Mouse (Mus musculus) hindbrain, embryonic 12.5 days (tissue): ENCODE results near the gene Olfr765. TPM values are rescaled to one million over a fixed set of nuclear protein-coding genes. Genes with fewer than 3 reads are reported as not detected.
A peak's percentile ranks its signal among the peaks of the same experiment; 100 is the strongest.
"Not testable (repeated sequence)": the region's sequence is repeated elsewhere in the genome, so short reads cannot be mapped to it uniquely, and the experiment has no call there.

Experiments
- ATAC-seq: fragments of 200-750 bp; cut with Nextera tagmentation; 2 replicates; pipeline ENCODE4 v1.8.0; 2017; ENCODE audit warnings: moderate TSS enrichment; ENCODE audit not compliant: low FRiP score
- H3K27ac ChIP-seq: fragments of 300-500 bp; sonication (generic); 2 replicates; pipeline ENCODE4 v1.5.1; 2016; ENCODE audit warnings: mild to moderate bottlenecking
- H3K27me3 ChIP-seq: fragments of 300-500 bp; sonication (generic); 2 replicates; pipeline ENCODE4 v1.6.1; 2016; ENCODE audit warnings: mild to moderate bottlenecking
- H3K36me3 ChIP-seq: fragments of 300-500 bp; sonication (generic); 2 replicates; pipeline ENCODE4 v1.6.1; 2016; ENCODE audit warnings: mild to moderate bottlenecking
- H3K4me1 ChIP-seq: fragments of 300-500 bp; sonication (generic); 2 replicates; pipeline ENCODE4 v1.6.1; 2016
- H3K4me2 ChIP-seq: fragments of 300-500 bp; sonication (generic); replicated peaks from 2 replicates; pipeline ENCODE4 v1.6.1; 2016; ENCODE audit warnings: mild to moderate bottlenecking
- H3K4me3 ChIP-seq: fragments of 300-500 bp; sonication (generic); 2 replicates; pipeline ENCODE4 v1.5.1; 2016; ENCODE audit warnings: mild to moderate bottlenecking
- H3K9ac ChIP-seq: fragments of 300-500 bp; sonication (generic); 2 replicates; pipeline ENCODE4 v1.6.1; 2016; ENCODE audit warnings: mild to moderate bottlenecking, moderate library complexity
- H3K9me3 ChIP-seq: fragments of 300-500 bp; sonication (generic); replicated peaks from 2 replicates; pipeline ENCODE4 v1.6.1; 2016; ENCODE audit warnings: mild to moderate bottlenecking
- WGBS: fragments of 180-500 bp; shearing (Covaris S2); methylation state at CpG from one replicate; pipeline ENCODE4 v1.1.7; 2016; 5-methylcytosine and 5-hydroxymethylcytosine counted together
- polyA plus RNA-seq: library from polyadenylated mRNA; unstranded; fragments of >200 nt; fragmentation: Nextera tagmentation; extraction: Ambion mirVana; gene quantifications from 2 replicates; pipeline ENCODE4 v1.2.1, GENCODE M21; 2016

The Olfr765 gene
- not detected in 2 replicates for polyA plus RNA-seq

DNA sequence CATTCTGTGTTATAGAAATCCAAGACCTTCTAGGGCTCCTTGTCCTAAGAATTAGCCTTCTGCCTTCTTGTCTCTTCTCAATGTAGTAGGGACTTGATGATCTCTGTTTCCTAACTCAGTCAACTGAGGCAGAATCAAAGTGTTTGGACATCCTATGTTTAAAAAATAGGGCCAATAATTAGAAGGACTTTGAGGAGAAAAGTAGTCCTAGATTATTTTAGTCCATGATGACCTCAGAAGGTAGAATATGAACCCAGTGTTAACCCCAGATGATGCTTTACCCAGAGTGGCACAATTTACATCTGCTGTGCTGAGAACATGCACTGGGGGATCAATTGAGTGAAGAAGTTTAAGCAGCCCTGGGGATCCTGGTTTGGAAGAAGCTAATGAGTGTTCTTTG, at the start of gene Olfr765:
Gene Olfr765 (minus strand): TSS at position 101 of the 400 bp plus-strand sequence.
- not testable (repeated sequence) for H3K4me2 ChIP-seq, H3K9me3 ChIP-seq, H3K4me3 ChIP-seq, H3K27ac ChIP-seq, H3K36me3 ChIP-seq, H3K4me1 ChIP-seq, H3K9ac ChIP-seq, H3K27me3 ChIP-seq, ATAC-seq

DNA sequence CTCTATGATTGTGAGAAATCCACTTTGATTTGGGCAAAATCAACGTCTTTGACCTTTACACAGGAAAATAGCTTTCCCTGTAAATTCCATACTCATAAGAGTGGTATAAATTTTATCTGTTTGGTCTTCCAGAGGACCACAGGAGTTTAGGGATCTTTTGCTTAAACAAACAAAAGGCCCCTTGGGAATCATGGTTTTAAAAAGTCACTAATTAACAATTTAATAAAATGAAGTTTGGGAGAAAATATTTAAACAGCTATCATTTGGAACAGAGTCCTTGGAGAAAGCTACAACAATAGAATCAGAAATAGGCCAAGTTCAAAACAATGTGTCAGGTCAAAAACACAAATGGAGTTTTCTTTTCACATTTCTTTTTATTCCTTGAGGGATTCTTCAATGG, 49.5 kb upstream of the Olfr765 start, which contains the start of gene Olfr768:
Gene Olfr768 (minus strand): TSS at position 101 of the 400 bp plus-strand sequence.
- Histone ChIP-seq H3K9me3 (no peaks in the 10 kb centered on the region), H3K27ac (no peak within 1 kb of the TSS), H3K9ac (no peak within 1 kb of the TSS), H3K27me3 (no peaks in the 10 kb centered on the region), H3K4me1 (no peaks in the 10 kb centered on the region), H3K4me2 (no peak within 1 kb of the TSS), H3K4me3 (no peak within 1 kb of the TSS), H3K36me3 (no peaks in the 10 kb centered on the region)
- WGBS: 78% methylated on average over 1 of the region's 1 CpGs
- no peak for ATAC-seq

DNA sequence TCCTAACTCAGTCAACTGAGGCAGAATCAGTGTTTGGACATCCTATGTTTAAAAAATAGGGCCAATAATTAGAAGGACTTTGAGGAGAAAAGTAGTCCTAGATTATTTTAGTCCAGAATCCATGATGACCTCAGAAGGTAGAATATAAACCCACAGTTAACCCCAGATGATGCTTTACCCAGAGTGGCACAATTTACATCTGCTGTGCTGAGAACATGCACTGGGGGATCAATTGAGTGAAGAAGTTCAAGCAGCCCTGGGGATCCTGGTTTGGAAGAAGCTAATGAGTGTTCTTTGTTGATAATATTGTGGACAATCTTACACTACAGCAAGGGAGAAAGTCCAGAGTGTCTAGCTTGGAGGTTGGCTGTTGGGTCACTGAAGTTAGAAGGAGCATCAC, 33.0 kb upstream of the Olfr765 start, which contains the start of gene Olfr767:
Gene Olfr767 (minus strand): TSS at position 101 of the 400 bp plus-strand sequence.
- not testable (repeated sequence) for H3K4me2 ChIP-seq, H3K9me3 ChIP-seq, H3K4me3 ChIP-seq, H3K4me1 ChIP-seq, H3K9ac ChIP-seq, H3K36me3 ChIP-seq, H3K27ac ChIP-seq, ATAC-seq, H3K27me3 ChIP-seq

DNA sequence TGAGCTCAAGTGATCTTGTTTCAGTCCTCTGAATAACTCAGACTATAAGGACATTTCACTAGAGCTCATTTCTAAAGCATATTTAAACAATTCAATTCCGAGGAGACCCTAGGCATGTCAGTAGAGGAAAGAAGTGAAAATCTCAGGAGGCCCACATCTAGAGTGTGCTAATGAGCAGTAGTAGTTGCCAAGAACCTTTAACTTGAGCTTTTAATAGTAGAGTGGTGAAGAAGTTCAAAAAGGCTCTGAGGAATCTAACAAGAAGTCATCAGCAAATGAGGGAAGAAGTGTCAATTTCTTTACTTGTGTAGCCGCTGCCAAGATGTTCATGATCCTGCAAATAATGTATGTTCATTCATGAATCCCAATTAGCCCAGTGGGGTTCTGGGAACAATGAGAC, 19.1 kb upstream of the Olfr765 start, which contains the start of gene Olfr766-ps1:
Gene Olfr766-ps1 (minus strand): TSS at position 101 of the 400 bp plus-strand sequence.
- no peaks in the 10 kb centered on the region for H3K36me3 ChIP-seq
- H3K4me2 ChIP-seq: no peak within 1 kb of the TSS
- no peak within 1 kb of the TSS for H3K4me3 ChIP-seq
- ATAC-seq: no peak
- H3K9ac ChIP-seq: no peak within 1 kb of the TSS
- no peaks in the 10 kb centered on the region for H3K27me3 ChIP-seq
- H3K27ac ChIP-seq: no peak within 1 kb of the TSS
- no peaks in the 10 kb centered on the region for H3K4me1 ChIP-seq
- WGBS: 85% methylated on average over 2 of the region's 2 CpGs
- H3K9me3 ChIP-seq: no peaks in the 10 kb centered on the region

DNA sequence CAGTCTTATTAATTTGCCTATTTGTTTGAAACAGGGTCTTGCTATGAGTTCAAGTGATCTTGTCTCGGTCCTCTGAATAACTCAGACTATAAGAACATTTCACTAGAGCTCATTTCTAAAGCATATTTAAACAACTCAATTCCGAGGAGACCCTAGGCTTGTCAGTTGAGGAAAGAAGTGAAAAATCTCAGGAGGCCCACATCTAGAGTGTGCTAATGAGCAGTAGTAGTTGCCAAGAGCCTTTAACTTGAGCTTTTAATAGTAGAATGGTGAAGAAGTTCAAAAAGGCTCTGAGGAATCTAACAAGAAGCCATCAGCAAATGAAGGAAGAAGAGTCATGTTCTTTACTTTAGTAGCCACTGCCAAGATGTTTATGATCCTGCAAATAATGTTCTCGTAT, 10.0 kb downstream of the Olfr765 start, which contains the start of gene Olfr764-ps1:
Gene Olfr764-ps1 (minus strand): TSS at position 101 of the 400 bp plus-strand sequence.
- Histone ChIP-seq H3K36me3 (no peaks in the 10 kb centered on the region), H3K9ac (no peak within 1 kb of the TSS), H3K27me3 (no peaks in the 10 kb centered on the region), H3K27ac (no peak within 1 kb of the TSS), H3K4me1 (no peaks in the 10 kb centered on the region), H3K4me3 (no peak within 1 kb of the TSS), H3K4me2 (no peak within 1 kb of the TSS), H3K9me3 (no peaks in the 10 kb centered on the region)
- WGBS: 84% methylated on average over 3 of the region's 3 CpGs
- no peak for ATAC-seq

DNA sequence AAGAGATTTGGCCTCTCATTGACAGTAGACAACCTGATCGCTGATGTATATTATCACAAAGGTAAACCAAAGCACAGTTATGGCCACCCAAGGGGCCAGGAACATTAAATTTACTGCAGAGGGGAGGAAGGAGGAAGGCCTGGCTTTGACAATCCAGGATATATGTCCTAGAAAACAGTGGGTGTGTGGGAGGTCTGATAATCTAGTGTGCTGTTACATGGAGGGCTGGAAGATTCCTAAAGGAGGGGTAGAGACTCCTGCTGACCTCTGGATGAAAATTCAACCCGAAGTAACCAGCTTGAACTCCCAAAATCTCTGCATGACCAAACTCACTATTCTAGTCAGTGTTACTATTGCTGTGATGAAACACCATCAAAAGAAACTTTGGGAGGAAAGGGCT, 21.5 kb downstream of the Olfr765 start:
- H3K27ac ChIP-seq: no peak overlapping the region
- H3K36me3 ChIP-seq: no peaks in the 10 kb centered on the region
- 79% methylated on average over 2 of the region's 2 CpGs for WGBS
- no peaks in the 10 kb centered on the region for H3K4me1 ChIP-seq
- no peaks in the 10 kb centered on the region for H3K9me3 ChIP-seq
- no peak for ATAC-seq
- H3K4me2 ChIP-seq: no peak overlapping the region
- no peaks in the 10 kb centered on the region for H3K27me3 ChIP-seq
- H3K9ac ChIP-seq: no peak overlapping the region
- no peak overlapping the region for H3K4me3 ChIP-seq

DNA sequence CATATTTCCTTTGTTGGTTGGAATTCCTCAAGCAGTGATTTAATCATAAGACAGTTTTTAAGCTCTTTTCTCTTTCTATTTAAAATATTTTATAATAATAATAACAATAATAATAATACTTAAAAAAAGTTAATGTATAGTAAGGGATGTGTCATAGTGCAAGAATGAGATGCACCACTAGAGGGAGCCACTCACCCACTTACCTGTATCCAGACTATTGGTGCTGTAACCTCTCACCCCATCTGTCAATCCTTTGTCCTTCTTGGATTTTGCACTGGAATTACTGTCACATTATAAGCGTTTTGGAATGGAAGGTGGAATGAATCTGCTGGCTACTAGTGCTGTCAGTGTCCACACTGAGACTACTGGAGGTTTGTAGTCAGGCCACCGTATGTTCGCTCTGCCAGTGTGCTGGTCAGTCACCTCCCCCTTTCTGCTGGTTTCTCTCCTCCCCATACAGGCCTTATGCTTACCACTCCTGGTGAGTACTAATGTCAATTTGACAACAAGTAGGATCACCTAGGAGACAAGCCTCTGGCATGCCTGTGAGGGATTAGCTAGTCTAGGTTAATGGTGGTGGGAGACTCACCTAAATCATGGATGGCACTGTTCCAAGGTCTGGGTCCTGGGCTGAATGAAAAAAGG, 23.7 kb downstream of the Olfr765 start:
- H3K4me3 ChIP-seq: no peak overlapping the region
- WGBS: 61% methylated on average over 3 of the region's 3 CpGs
- H3K27ac ChIP-seq: no peak overlapping the region
- H3K4me2 ChIP-seq: no peak overlapping the region
- H3K9me3 ChIP-seq: no peaks in the 10 kb centered on the region
- H3K9ac ChIP-seq: no peak overlapping the region
- no peaks in the 10 kb centered on the region for H3K27me3 ChIP-seq
- no peaks in the 10 kb centered on the region for H3K36me3 ChIP-seq
- peak; percentile 76; the same call in 1 of the 2 replicates for ATAC-seq
- no peaks in the 10 kb centered on the region for H3K4me1 ChIP-seq

DNA sequence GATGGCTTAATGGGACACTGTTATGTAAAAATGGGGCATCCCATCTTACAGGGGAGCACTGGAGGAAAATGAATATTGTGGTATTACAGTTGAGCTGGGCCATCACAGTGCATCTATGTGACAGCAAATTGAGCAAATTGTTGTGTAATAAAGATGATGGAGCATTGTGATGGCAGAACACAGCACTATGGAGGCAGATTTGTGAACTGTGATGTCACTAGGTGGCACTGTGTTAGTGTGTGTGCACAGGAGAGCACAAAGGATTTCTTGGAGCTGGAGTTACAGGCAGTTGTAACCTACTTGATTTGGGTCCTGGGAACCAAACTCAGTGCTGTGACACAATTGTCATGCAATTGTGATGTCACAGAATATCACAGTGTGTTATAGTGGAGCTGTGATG, 26.5 kb downstream of the Olfr765 start:
- ATAC-seq: no peak

DNA sequence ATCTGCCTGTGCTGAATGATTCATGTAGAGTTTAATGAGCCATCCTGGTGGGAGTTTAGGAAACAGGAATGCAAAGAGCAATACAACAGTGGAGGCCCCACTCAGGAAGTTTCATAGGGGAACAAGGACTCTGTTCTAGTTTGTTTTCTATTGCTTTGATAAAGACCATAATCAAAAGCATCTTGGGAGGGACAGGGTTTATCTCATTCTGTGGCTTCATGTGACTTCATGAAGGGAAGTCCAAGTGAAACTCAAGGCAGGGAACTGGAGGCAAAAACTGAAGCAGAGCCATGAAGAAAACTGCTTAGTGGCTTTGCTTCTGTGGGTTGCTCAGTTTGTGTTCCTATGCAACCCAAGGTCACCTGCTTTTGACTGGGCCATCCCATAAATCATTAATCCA, 35.3 kb downstream of the Olfr765 start:
- Histone ChIP-seq H3K9ac (no peak overlapping the region), H3K4me1 (no peaks in the 10 kb centered on the region), H3K4me2 (no peak overlapping the region), H3K4me3 (no peak overlapping the region), H3K27ac (no peak overlapping the region), H3K9me3 (no peaks in the 10 kb centered on the region), H3K36me3 (no peaks in the 10 kb centered on the region), H3K27me3 (no peaks in the 10 kb centered on the region)
- no peak for ATAC-seq

More for the DNA sequence above, 26.5 kb downstream of the Olfr765 start:
- H3K4me3 ChIP-seq: no peak overlapping the region
- H3K27me3 ChIP-seq: no peaks in the 10 kb centered on the region
- no peaks in the 10 kb centered on the region for H3K4me1 ChIP-seq
- no peak overlapping the region for H3K27ac ChIP-seq
- no peaks in the 10 kb centered on the region for H3K36me3 ChIP-seq
- H3K9ac ChIP-seq: no peak overlapping the region
- no peaks in the 10 kb centered on the region for H3K9me3 ChIP-seq
- no peak overlapping the region for H3K4me2 ChIP-seq

DNA sequence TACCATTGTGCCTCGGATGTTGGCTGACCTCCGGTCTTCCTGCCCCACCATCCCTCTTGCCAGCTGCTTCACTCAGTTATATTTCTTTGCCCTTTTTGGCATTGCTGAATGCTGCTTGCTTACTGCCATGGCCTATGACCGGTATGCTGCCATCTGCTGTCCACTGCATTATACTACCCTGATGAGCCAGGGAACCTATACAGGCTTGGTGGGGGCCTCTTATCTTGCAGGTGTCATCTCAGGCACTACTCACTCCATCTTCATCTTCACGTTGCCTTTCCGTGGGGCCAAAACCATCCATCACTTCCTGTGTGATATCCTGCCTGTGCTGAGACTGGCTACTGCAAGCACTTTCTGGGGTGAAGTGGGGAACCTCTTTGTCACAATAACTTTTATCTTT, 38.3 kb downstream of the Olfr765 start:
- H3K36me3 ChIP-seq, H3K4me1 ChIP-seq, H3K27me3 ChIP-seq, H3K9me3 ChIP-seq, H3K4me3 ChIP-seq, H3K27ac ChIP-seq, H3K4me2 ChIP-seq, H3K9ac ChIP-seq: not testable (repeated sequence)
- 83% methylated on average over 2 of the region's 5 CpGs for WGBS
- ATAC-seq: peak; percentile 54; the same call in 1 of the 2 replicates

DNA sequence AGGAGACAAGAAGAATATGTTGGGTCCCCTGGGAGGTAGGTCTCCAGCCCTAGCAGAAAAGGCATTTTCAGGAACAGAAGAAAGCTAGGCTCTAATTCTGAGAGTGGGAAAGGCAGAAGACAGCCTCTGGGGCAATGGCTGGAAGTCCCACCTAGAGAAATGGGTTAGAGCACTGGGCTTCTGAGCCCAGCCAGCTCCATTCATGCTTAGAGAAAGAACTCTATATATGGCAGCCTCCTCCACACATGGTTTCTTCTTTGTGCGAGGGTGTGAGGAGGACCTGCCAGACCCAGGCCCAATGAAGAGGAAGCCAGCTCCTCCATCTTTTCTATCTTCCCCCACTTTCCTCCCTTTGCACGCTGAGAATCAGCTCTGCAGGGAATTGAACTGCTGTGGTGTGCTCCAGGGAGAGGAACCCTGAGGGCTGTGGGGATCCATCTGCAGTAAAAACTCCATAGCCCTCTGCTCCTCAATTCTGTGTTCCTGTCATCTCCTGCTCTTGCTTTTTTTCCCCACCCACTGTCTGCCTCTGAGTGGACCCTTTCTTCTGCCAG, 39.4 kb downstream of the Olfr765 start, which contains the start of gene Olfr763:
Gene Olfr763 (plus strand): TSS at position 504 of the 554 bp plus-strand sequence.
- Histone ChIP-seq H3K27ac (no peak within 1 kb of the TSS), H3K4me2 (no peak within 1 kb of the TSS), H3K4me1 (no peaks in the 10 kb centered on the region), H3K4me3 (no peak within 1 kb of the TSS), H3K9ac (no peak within 1 kb of the TSS), H3K27me3 (no peaks in the 10 kb centered on the region), H3K9me3 (no peaks in the 10 kb centered on the region; the same call in 1 of the 2 replicates), H3K36me3 (no peaks in the 10 kb centered on the region)
- ATAC-seq: no peak
- WGBS: 64% methylated on average over 2 of the region's 2 CpGs

DNA sequence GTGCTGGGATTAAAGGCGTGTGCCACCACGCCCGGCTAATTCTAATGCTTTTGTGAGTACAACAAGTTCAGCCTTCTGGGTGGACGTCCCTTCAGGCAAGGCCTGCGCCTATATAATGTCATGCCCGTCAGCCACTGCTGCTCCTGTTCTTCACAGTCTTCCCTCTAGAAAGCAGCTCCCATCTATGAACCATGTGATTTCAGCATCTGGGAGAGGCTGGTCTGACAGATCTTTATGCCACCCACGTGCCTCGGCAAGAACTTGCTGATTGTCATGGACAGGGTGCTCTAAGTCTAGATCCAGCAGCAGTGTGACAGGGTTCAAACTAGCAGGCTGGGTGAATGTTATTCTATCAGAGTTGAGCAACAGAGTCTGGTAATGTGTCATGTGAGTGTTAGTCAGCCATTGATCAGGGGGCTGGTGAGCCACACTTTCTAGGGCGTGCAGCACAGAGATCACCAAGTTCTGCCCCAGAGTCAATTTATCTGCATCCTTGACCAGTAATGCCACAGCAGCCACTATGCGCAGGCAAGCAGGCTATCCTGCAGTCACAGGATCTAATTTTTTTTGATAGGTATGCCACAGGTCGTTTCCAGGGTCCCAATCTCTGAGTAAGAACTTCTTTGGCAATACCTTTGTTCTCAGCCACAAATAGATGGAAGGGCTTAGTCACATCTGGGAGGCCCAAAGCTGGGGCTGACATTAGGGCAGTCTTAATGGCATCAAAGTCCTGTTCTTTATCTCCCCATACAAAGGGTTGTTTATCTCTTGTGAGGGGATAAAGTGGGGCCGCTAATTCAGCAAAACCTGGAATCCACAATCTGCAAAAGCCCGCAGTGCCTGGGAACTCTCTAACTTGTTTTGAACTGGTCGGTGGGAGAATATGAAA, 45.5 kb downstream of the Olfr765 start:
- Histone ChIP-seq H3K9me3 (no peaks in the 10 kb centered on the region; the same call in 1 of the 2 replicates), H3K27me3 (no peaks in the 10 kb centered on the region), H3K4me1 (no peaks in the 10 kb centered on the region), H3K27ac (no peak overlapping the region), H3K4me3 (no peak overlapping the region), H3K4me2 (no peak overlapping the region), H3K9ac (no peak overlapping the region), H3K36me3 (no peaks in the 10 kb centered on the region)
- WGBS: 85% methylated on average over 14 of the region's 14 CpGs
- ATAC-seq: no peak
